Comparison of ENCODE assay signal across 19 mouse cellular contexts in genomic region chr2:70888840-70889469, GRCm38 (mm10).
"Had no signal": no experiment of that assay in that cellular context is flagged by ENCODE, and none has a peak within 500 bp of the region (broad histone marks: within the 10 kb centered on the region; RNA-seq: fewer than 3 reads in every experiment).

No protein-coding gene starts in this region.

- H3K27me3 ChIP-seq: limb, embryonic 12.5 days; limb, embryonic 15.5 days; liver, embryonic 12.5 days; liver, embryonic 15.5 days; lung, embryonic 15.5 days; midbrain, embryonic 12.5 days; midbrain, embryonic 15.5 days; neural tube, embryonic 13.5 days; stomach, embryonic 15.5 days had no signal

- H3K36me3 ChIP-seq: limb, embryonic 12.5 days; limb, embryonic 15.5 days; liver, embryonic 12.5 days; liver, embryonic 15.5 days; lung, embryonic 15.5 days; midbrain, embryonic 12.5 days; midbrain, embryonic 15.5 days; neural tube, embryonic 13.5 days; stomach, embryonic 15.5 days had no signal

- H3K4me3 ChIP-seq: layer of hippocampus, adult 2 months; left cerebral cortex, adult 2 months; limb, embryonic 12.5 days; limb, embryonic 15.5 days; liver, embryonic 12.5 days; liver, embryonic 15.5 days; lung, embryonic 15.5 days; midbrain, embryonic 12.5 days; midbrain, embryonic 15.5 days; neural tube, embryonic 13.5 days; stomach, embryonic 15.5 days had no signal

- ATAC-seq: midbrain, embryonic 15.5 days had no signal

- DNase-seq: layer of hippocampus, adult 9-11 months; left cerebral cortex, postnatal 4 days; lung, adult 18-20 months; lung, postnatal 10 days; retina, postnatal 1 day; right cerebral cortex, postnatal 25 days; spleen, adult 18-20 months; thymus, postnatal 25 days had no signal
